Mouse (Mus musculus) C2C12 (cell line): Measurements from ENCODE around the gene Itprid2.

Experiments
- CTCF ChIP-seq: IDR thresholded peaks from one replicate; pipeline ENCODE4 v1.5.1; 2011; ENCODE audit not compliant: control insufficient read depth, insufficient read depth, insufficient read length
- MYOD1 ChIP-seq: IDR thresholded peaks from one replicate; pipeline ENCODE4 v1.6.1; 2011; ENCODE audit warnings: low read depth; ENCODE audit not compliant: control insufficient read depth, insufficient read length
- MYOG ChIP-seq: IDR thresholded peaks from one replicate; pipeline ENCODE4 v1.6.1; 2011; ENCODE audit not compliant: control insufficient read depth, insufficient read length; ENCODE audit errors: extremely low read depth
- USF1 ChIP-seq: IDR thresholded peaks from one replicate; pipeline ENCODE4 v1.6.1; 2011; ENCODE audit warnings: low read depth, mild to moderate bottlenecking, control low read depth, moderate library complexity

- no peak for TF ChIP-seq CTCF
- no peak for TF ChIP-seq MYOD1
- TF ChIP-seq MYOG: no peak
- no peak for TF ChIP-seq USF1
Measured at GRCm38 (mm10) chr2:79681672-79682071, 46.5 kb downstream of the Itprid2 start.
